Mouse (Mus musculus) embryonic facial prominence, embryonic 11.5 days (tissue): ENCODE measurements at regions not wholly inside any gene's neighbourhood (a gene's known extent, or its start where the extent isn't known, plus 50 kb on each side); places are given as distances from the start of the nearest gene placed in this dataset.
A peak's percentile ranks its signal among the peaks of the same experiment; 100 is the strongest.

ENCODE experiments used
- ATAC-seq: fragments of 200-750 bp; cut with Nextera tagmentation; replicated peaks from 2 replicates; pipeline ENCODE4 v1.8.0; 2017; ENCODE audit warnings: low read depth; ENCODE audit not compliant: insufficient number of reproducible peaks, low FRiP score, low TSS enrichment
- DNase-seq: peaks from one replicate; pipeline ENCODE4 v3.0.0-alpha.2; 2015; ENCODE audit warnings: low spot score
- H3K27ac ChIP-seq: fragments of 300-500 bp; sonication (generic); replicated peaks from 2 replicates; pipeline ENCODE4 v1.5.1; 2014; ENCODE audit warnings: mild to moderate bottlenecking, low read depth, low read length, control low read depth
- H3K27me3 ChIP-seq: fragments of 300-500 bp; sonication (generic); 2 replicates; pipeline ENCODE4 v1.6.1; 2014; ENCODE audit warnings: mild to moderate bottlenecking, low read length, moderate library complexity, mixed read lengths; ENCODE audit not compliant: control insufficient read depth, insufficient read depth
- H3K36me3 ChIP-seq: fragments of 300-500 bp; sonication (generic); replicated peaks from 2 replicates; pipeline ENCODE4 v1.6.1; 2014; ENCODE audit warnings: low read depth, mild to moderate bottlenecking, low read length, moderate library complexity, mixed read lengths; ENCODE audit not compliant: control insufficient read depth, insufficient read depth
- H3K4me1 ChIP-seq: fragments of 300-500 bp; sonication (generic); 2 replicates; pipeline ENCODE4 v1.6.1; 2014; ENCODE audit warnings: low read length, mixed read lengths; ENCODE audit not compliant: control insufficient read depth, insufficient read depth
- H3K4me2 ChIP-seq: fragments of 300-500 bp; sonication (generic); 2 replicates; pipeline ENCODE4 v1.6.1; 2014; ENCODE audit warnings: low read depth, mild to moderate bottlenecking, control low read depth, low read length, moderate library complexity
- H3K4me3 ChIP-seq: fragments of 300-500 bp; sonication (generic); 2 replicates; pipeline ENCODE4 v1.5.1; 2014; ENCODE audit warnings: low read depth, low read length, control low read depth
- H3K9ac ChIP-seq: fragments of 300-500 bp; sonication (generic); replicated peaks from 2 replicates; pipeline ENCODE4 v1.6.1; 2014; ENCODE audit warnings: mild to moderate bottlenecking, control low read depth, low read length
- H3K9me3 ChIP-seq: fragments of 300-500 bp; sonication (generic); replicated peaks from 2 replicates; pipeline ENCODE4 v1.6.1; 2016; ENCODE audit warnings: mild to moderate bottlenecking, low read length, inconsistent platforms, mixed read lengths; ENCODE audit not compliant: control insufficient read depth
- WGBS: fragments of 180-500 bp; shearing (Covaris S2); extraction: QIAGEN DNeasy Blood & Tissue Kit; methylation state at CpG from one replicate; pipeline ENCODE4 v1.1.7; 2014; 5-methylcytosine and 5-hydroxymethylcytosine counted together

DNA sequence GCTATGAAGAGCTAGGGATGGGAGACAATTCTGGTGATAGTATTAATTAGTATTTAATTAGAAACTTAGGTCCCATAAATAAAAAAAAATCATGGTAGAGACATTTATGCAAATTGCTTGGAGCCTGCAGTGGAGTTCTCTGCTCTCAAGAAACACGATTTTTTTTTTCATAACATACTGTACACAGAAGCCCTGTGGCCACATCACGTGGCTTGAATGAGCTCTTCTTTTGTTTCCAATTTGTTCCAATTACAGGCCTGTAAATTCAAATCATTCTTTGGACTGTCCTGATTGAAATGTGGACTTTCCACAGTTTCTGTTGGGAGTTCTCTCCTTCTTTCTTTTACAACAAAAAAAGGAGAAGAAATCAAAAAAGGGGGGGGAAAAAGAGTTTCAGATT lies 426.7 kb upstream of the Smim15 start:
- ATAC-seq (no peak), DNase-seq (no peak)
- H3K4me1 ChIP-seq, result 0 out of 2 replicates have a peak, but pooled peaks cover 4% of the 10 kb centered on the region
- no peaks in the 10 kb centered on the region for H3K27me3 ChIP-seq
- H3K9ac ChIP-seq, result no peak overlapping the region
- H3K36me3 ChIP-seq, result no peaks in the 10 kb centered on the region
- 37% methylated on average over 2 of the region's 2 CpGs for WGBS
- H3K4me2 ChIP-seq, result no peak overlapping the region
- no peak overlapping the region for H3K27ac ChIP-seq
- H3K4me3 ChIP-seq, result no peak overlapping the region
- H3K9me3 ChIP-seq, result no peaks in the 10 kb centered on the region

DNA sequence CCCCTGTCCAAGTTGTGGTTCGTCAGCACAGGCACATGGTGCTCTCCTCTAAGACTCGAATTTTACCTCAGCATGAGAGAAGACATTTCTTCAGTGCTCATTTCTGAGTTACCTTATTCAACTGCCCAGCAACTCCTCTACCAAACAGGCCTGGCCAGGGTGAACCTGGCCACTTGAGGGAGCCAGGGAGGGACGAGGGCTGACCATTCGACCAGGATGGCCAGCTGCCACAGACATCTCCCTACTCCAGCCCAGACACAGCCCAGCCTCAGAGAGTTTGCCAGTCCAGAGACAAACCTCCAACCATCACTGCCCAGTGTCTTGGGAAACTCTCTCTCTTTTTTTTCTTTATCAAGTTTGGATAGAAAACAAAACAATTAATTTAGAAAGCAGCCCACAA lies 427.5 kb upstream of the Smim15 start:
- Histone ChIP-seq H3K9me3 (no peaks in the 10 kb centered on the region), H3K27me3 (no peaks in the 10 kb centered on the region), H3K4me3 (no peak overlapping the region), H3K4me2 (no peak overlapping the region), H3K4me1 (0 out of 2 replicates have a peak, but pooled peaks cover 4% of the 10 kb centered on the region), H3K27ac (no peak overlapping the region), H3K9ac (no peak overlapping the region), H3K36me3 (no peaks in the 10 kb centered on the region)
- no peak for DNase-seq
- WGBS, result 82% methylated on average over 4 of the region's 4 CpGs
- ATAC-seq, result no peak

DNA sequence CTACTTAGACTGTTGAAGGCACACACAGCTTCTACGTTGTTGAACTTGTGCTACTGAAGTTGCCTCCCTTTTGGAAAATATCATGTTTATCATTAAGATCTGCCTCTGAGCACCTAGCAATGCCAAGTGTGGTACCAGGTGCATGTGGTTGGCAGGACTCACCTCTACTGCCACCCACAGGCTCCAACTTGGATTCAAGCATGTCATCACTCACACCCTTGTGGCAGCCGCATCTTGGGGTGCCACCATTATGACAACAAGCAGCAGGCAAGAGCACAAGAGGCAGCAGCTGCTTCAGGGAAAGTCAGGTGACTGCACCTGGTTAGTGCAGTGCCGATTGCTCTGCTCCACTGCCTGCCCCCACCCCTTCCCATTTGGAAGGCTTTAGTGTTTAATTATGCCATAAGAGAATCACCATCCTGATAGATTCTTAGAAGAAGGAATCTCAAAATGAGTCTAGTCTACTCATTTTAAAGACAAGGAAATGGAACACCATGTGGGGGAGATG lies 435.2 kb upstream of the Smim15 start:
- H3K4me3 ChIP-seq, result no peak overlapping the region
- no peak overlapping the region for H3K9ac ChIP-seq
- ATAC-seq, result no peak
- H3K27ac ChIP-seq, result no peak overlapping the region
- WGBS, result 81% methylated on average over 3 of the region's 3 CpGs
- no peaks in the 10 kb centered on the region for H3K4me1 ChIP-seq
- no peak overlapping the region for H3K4me2 ChIP-seq
- H3K36me3 ChIP-seq, result no peaks in the 10 kb centered on the region
- DNase-seq, result no peak
- no peaks in the 10 kb centered on the region for H3K27me3 ChIP-seq
- no peaks in the 10 kb centered on the region for H3K9me3 ChIP-seq

- no peak overlapping the region for H3K9ac ChIP-seq
- no peaks in the 10 kb centered on the region; the same call in 1 of the 2 replicates for H3K9me3 ChIP-seq
- DNase-seq, result no peak
- no peaks in the 10 kb centered on the region for H3K36me3 ChIP-seq
- no peaks in the 10 kb centered on the region for H3K4me1 ChIP-seq
- H3K4me2 ChIP-seq, result no peak overlapping the region
- no peaks in the 10 kb centered on the region for H3K27me3 ChIP-seq
- 75% methylated on average over 4 of the region's 4 CpGs for WGBS
- H3K4me3 ChIP-seq, result no peak overlapping the region
- no peak for ATAC-seq
- no peak overlapping the region for H3K27ac ChIP-seq
Measured at GRCm38 (mm10) chr13:107607294-107607693, 437.0 kb upstream of the Smim15 start.

- no peak for ATAC-seq
- 48% methylated on average over 5 of the region's 5 CpGs for WGBS
- DNase-seq, result peak; percentile 25
- H3K36me3 ChIP-seq, result no peaks in the 10 kb centered on the region
- H3K4me2 ChIP-seq, result no peak overlapping the region
- no peaks in the 10 kb centered on the region for H3K27me3 ChIP-seq
- H3K9ac ChIP-seq, result no peak overlapping the region
- H3K4me1 ChIP-seq, result no peaks in the 10 kb centered on the region
- H3K4me3 ChIP-seq, result no peak overlapping the region
- H3K9me3 ChIP-seq, result no peaks in the 10 kb centered on the region; the same call in 1 of the 2 replicates
- no peak overlapping the region for H3K27ac ChIP-seq
Measured at GRCm38 (mm10) chr13:107602149-107602548, 442.1 kb upstream of the Smim15 start.

DNA sequence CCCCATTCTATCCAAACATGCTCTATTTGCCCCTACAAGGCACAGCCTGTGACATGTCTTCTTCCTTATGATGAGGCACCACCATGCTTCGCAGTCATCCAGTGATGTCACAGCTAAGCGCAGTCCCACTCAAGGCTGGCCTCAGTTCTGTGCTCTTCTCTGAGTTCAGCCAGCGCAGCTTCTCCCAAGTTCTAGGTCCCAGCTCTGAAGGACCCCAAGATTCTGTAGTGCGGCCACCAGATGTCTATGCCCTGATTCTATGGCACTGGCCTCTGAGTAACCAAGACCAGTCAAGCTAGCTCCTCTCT lies 443.2 kb upstream of the Smim15 start:
- H3K27ac ChIP-seq, result no peak overlapping the region
- no peak overlapping the region for H3K4me2 ChIP-seq
- H3K9ac ChIP-seq, result no peak overlapping the region
- WGBS, result 90% methylated on average over 4 of the region's 4 CpGs
- no peaks in the 10 kb centered on the region; the same call in 1 of the 2 replicates for H3K9me3 ChIP-seq
- no peaks in the 10 kb centered on the region for H3K36me3 ChIP-seq
- no peaks in the 10 kb centered on the region for H3K4me1 ChIP-seq
- no peaks in the 10 kb centered on the region for H3K27me3 ChIP-seq
- DNase-seq (no peak), ATAC-seq (0 out of 2 replicates have a peak, but pooled peaks have one; percentile 12)
- H3K4me3 ChIP-seq, result no peak overlapping the region

DNA sequence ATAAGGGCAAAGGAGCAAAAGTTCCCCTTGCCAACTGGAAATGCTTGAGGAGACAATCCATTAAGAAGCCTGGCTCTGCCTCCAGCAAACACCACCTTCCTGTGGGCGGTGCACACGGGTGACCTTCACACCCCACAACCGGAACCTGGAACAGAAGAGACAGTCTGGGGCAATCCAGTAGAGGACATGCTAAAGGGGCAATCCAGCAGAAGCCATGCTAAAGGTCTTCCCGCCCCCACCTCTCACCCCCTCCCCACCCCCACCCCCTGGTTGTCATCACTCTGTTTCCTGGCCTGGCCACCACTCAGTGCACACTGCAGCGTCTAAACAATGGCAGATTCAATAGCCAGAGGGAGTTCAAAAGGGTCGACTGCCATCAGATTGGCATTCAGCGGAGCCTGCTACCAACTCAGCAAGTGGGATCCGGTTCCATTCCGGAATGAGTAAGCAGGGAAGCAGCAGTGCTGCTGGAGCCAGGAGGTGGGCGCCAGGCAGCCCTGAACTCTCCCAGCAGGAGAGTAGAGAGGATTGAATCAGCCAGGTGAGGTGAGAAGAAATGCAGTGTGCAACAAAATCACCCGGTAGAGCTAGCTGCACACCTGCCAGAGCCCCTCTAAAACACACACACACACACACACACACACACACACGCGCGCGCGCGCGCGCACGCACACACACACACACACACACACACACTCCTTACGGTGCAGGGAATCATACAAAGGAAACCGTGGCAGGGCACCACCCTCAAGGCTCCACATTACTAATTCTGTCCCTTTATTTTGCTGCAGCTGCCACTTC lies 443.7 kb upstream of the Smim15 start:
- no peak overlapping the region for H3K4me3 ChIP-seq
- no peaks in the 10 kb centered on the region for H3K36me3 ChIP-seq
- 32% methylated on average over 22 of the region's 22 CpGs for WGBS
- DNase-seq (peak; percentile 69), ATAC-seq (peak; percentile 60)
- H3K9ac ChIP-seq, result no peak overlapping the region
- no peaks in the 10 kb centered on the region; the same call in 1 of the 2 replicates for H3K9me3 ChIP-seq
- H3K4me2 ChIP-seq, result no peak overlapping the region; the same call in 1 of the 2 replicates
- H3K4me1 ChIP-seq, result no peaks in the 10 kb centered on the region
- H3K27ac ChIP-seq, result no peak overlapping the region
- H3K27me3 ChIP-seq, result no peaks in the 10 kb centered on the region

GRCm38 (mm10) chr13:107599094-107599644 lies 445.1 kb upstream of the Smim15 start:
- H3K4me2 ChIP-seq, result no peak overlapping the region
- H3K9me3 ChIP-seq, result no peaks in the 10 kb centered on the region; the same call in 1 of the 2 replicates
- no peaks in the 10 kb centered on the region for H3K4me1 ChIP-seq
- DNase-seq (no peak), ATAC-seq (no peak)
- no peak overlapping the region for H3K27ac ChIP-seq
- whole genome bisulfite sequencing, result 35% methylated on average over 4 of the region's 4 CpGs
- H3K27me3 ChIP-seq, result no peaks in the 10 kb centered on the region
- H3K9ac ChIP-seq, result no peak overlapping the region
- H3K36me3 ChIP-seq, result no peaks in the 10 kb centered on the region
- H3K4me3 ChIP-seq, result no peak overlapping the region
